Mouse (Mus musculus) heart, embryonic 16.5 days (tissue): Measurements from ENCODE around the gene Map3k7cl. TPM values are rescaled to one million over a fixed set of nuclear protein-coding genes. Genes with fewer than 3 reads are reported as not detected.
A peak's percentile ranks its signal among the peaks of the same experiment; 100 is the strongest.

ENCODE experiments used
- ATAC-seq: fragments of 200-750 bp; cut with Nextera tagmentation; replicated peaks from 2 replicates; pipeline ENCODE4 v1.8.0; 2017; ENCODE audit warnings: moderate number of reproducible peaks; ENCODE audit not compliant: insufficient read depth, low FRiP score; ENCODE audit errors: extremely low read depth
- H3K27ac ChIP-seq: fragments of 300-500 bp; sonication (generic); 2 replicates; pipeline ENCODE4 v1.5.1; 2014; ENCODE audit warnings: mild to moderate bottlenecking, low read length, control low read depth, moderate library complexity
- H3K27me3 ChIP-seq: fragments of 300-500 bp; sonication (generic); 2 replicates; pipeline ENCODE4 v1.6.1; 2014; ENCODE audit warnings: low read length, mixed read lengths; ENCODE audit not compliant: control insufficient read depth, insufficient read depth
- H3K36me3 ChIP-seq: fragments of 300-500 bp; sonication (generic); 2 replicates; pipeline ENCODE4 v1.6.1; 2014; ENCODE audit not compliant: control insufficient read depth, insufficient read depth
- H3K4me1 ChIP-seq: fragments of 300-500 bp; sonication (generic); 2 replicates; pipeline ENCODE4 v1.6.1; 2014; ENCODE audit warnings: low read length, mixed read lengths; ENCODE audit not compliant: control insufficient read depth, insufficient read depth
- H3K4me2 ChIP-seq: fragments of 300-500 bp; sonication (generic); 2 replicates; pipeline ENCODE4 v1.6.1; 2014; ENCODE audit warnings: low read depth, mild to moderate bottlenecking, control low read depth, low read length
- H3K4me3 ChIP-seq: fragments of 300-500 bp; sonication (generic); 2 replicates; pipeline ENCODE4 v1.5.1; 2014; ENCODE audit warnings: mild to moderate bottlenecking, control low read depth, low read length
- H3K9ac ChIP-seq: fragments of 300-500 bp; sonication (generic); 2 replicates; pipeline ENCODE4 v1.6.1; 2014; ENCODE audit warnings: low read length, control low read depth
- H3K9me3 ChIP-seq: fragments of 300-500 bp; sonication (generic); replicated peaks from 2 replicates; pipeline ENCODE4 v1.6.1; 2016; ENCODE audit warnings: low read length; ENCODE audit not compliant: control insufficient read depth
- WGBS: fragments of 180-500 bp; shearing (Covaris S2); extraction: QIAGEN DNeasy Blood & Tissue Kit; methylation state at CpG from one replicate; pipeline ENCODE4 v1.1.7; 2014; 5-methylcytosine and 5-hydroxymethylcytosine counted together
- polyA plus RNA-seq: library from polyadenylated mRNA; unstranded; fragments of >200 nt; fragmentation: Nextera tagmentation; extraction: Ambion mirVana; gene quantifications from 2 replicates; pipeline ENCODE4 v1.2.1, GENCODE M21; 2015

Gene Map3k7cl
- polyA plus RNA-seq, 1 experiment from 2014 or later = 0.30 TPM

DNA sequence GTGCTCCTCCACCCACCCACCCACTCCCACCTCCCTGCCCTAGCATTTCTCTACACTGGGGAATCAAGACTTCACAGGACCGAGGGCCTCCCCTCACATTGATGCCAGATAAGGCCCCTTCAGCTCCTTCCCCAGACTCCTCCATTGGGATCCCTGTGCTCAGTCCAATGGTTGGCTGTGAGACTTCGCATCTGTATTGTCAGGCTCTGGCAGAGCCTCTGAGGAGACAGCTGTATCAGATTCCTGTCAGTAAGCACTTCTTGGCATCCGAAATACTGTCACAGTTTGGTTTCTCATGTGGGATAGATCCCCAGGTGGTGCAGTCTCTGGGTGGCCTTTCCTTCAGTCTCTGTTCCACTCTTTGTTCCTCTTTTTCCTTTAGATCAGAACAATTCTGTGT lies 68.1 kb downstream of the Map3k7cl start:
- Histone ChIP-seq H3K4me1 (no peaks in the 10 kb centered on the region), H3K9me3 (peaks cover 15% of the 10 kb centered on the region), H3K27ac (no peak overlapping the region), H3K4me2 (no peak overlapping the region), H3K36me3 (no peaks in the 10 kb centered on the region), H3K27me3 (no peaks in the 10 kb centered on the region), H3K9ac (no peak overlapping the region), H3K4me3 (no peak overlapping the region)
- no peak for ATAC-seq
- WGBS = 73% methylated on average over 3 of the region's 3 CpGs

DNA sequence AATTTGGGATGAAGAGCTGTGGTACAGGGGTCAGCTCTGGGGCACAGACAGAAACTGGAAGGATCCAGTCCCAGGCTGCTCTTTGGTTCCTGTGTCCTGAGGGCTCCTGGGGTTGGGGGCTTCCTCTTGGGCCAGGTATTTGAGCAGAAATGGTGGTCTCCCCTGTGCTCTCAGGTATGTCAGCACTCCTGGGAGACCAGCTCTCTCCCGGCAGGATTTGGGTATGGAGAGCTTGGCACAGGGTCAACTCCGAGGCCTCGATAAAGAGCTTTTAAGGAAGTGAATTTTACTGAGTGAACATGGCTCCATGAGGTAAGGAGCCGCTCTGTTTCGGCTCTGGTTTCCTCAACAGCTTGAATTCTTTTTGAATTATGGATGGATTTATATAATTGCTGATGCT lies 70.8 kb downstream of the Map3k7cl start:
- no peak overlapping the region for H3K27ac ChIP-seq
- 84% methylated on average over 5 of the region's 5 CpGs for WGBS
- no peak overlapping the region for H3K9ac ChIP-seq
- peaks cover 22% of the 10 kb centered on the region for H3K9me3 ChIP-seq
- H3K27me3 ChIP-seq = no peaks in the 10 kb centered on the region
- no peaks in the 10 kb centered on the region for H3K36me3 ChIP-seq
- no peak overlapping the region for H3K4me2 ChIP-seq
- no peak for ATAC-seq
- H3K4me1 ChIP-seq = no peaks in the 10 kb centered on the region
- H3K4me3 ChIP-seq = no peak overlapping the region

DNA sequence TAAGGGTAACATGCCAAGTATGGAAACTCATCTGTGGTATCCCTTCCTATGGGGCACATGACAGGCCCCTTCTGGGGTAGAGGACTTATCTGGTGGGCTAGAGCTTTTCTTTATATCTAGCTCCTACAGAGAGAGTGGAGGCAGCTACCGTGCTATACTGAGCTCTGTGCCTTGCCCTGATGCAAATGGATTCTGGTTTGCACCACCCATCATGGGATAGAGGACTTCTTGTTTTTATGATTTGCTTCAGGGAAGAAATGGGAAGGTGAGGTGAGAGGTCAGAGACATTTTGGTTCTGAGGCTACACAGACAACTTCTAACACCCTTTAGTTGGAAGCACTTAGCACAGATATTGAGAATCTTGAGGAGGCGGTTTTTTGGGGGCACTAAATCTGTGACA lies 71.8 kb downstream of the Map3k7cl start:
- H3K4me3 ChIP-seq = no peak overlapping the region
- H3K4me2 ChIP-seq = no peak overlapping the region
- no peaks in the 10 kb centered on the region for H3K27me3 ChIP-seq
- no peaks in the 10 kb centered on the region for H3K4me1 ChIP-seq
- no peaks in the 10 kb centered on the region for H3K36me3 ChIP-seq
- no peak overlapping the region for H3K27ac ChIP-seq
- H3K9me3 ChIP-seq = peaks cover 20% of the 10 kb centered on the region
- no peak overlapping the region for H3K9ac ChIP-seq
- no peak for ATAC-seq
- WGBS = 78% methylated on average over 2 of the region's 2 CpGs

DNA sequence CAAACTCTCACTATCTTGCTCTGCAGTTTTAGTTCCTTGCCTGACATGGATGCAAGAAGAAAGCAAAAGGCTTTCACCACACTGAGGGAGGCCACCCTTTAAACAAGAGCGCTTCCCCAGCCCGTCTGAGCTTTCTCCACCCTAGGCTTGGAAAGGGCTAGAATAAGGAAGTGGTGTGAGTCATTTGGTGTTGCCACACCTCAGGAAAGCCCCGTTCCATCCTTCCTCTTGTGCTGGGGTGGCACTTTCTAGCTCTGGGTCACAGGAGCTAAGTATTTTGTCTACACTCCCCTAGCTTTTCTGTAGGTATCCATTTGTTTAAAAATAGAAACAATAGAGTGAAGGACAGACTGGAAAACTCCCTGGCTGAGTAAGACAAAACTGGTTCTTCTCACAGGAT lies 72.2 kb downstream of the Map3k7cl start:
- Histone ChIP-seq H3K27ac (no peak overlapping the region), H3K4me3 (no peak overlapping the region), H3K4me1 (no peaks in the 10 kb centered on the region), H3K27me3 (no peaks in the 10 kb centered on the region), H3K9ac (no peak overlapping the region), H3K36me3 (no peaks in the 10 kb centered on the region), H3K4me2 (no peak overlapping the region), H3K9me3 (peaks cover 20% of the 10 kb centered on the region)
- WGBS = 65% methylated on average over 3 of the region's 3 CpGs
- ATAC-seq = no peak

DNA sequence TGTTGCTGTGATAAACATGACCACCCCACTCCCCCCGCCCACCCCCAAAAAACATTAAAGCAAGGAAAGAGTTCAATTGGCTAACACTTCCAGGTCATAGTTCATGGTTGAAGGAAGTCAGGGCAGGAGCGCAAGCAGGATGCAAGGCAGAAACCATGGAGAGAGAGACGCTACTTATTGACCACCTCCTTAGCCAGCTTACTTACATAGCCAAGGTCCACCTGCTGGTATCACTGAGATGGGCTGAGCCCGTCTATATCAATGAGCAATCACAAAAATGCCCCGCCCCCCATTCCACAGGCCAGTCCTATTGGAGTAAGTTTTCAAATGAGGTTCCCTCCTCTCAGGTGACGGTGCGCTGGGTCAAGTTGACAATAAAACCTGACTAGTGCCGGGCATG lies 72.7 kb downstream of the Map3k7cl start:
- Histone ChIP-seq H3K27ac (no peak overlapping the region), H3K36me3 (no peaks in the 10 kb centered on the region)
- ATAC-seq = no peak

DNA sequence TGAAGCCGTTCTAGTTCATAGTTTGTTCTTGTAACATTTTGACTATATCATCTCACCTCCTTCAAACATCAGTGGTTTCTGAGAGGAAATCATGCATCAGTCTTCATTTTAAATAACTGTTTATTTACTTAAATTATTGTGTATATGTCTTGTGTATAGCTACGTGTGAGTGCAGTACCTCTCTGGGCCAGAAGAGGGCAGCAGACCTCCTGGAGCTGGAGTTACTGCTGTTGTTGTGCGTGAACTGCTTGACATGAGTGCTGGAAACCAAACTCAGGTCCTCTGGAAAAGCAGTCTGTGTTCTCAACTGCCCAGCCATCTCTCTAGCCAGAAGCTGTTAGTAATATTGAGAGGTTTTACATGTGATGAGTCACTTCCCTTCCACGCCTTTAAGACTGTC lies 73.6 kb downstream of the Map3k7cl start:
- WGBS = 95% methylated on average over 4 of the region's 4 CpGs
- ATAC-seq = no peak
- no peak overlapping the region for H3K4me3 ChIP-seq

More for the DNA sequence above, 72.7 kb downstream of the Map3k7cl start:
- H3K9ac ChIP-seq = no peak overlapping the region
- 91% methylated on average over 8 of the region's 8 CpGs for WGBS
- no peaks in the 10 kb centered on the region for H3K27me3 ChIP-seq
- no peaks in the 10 kb centered on the region for H3K4me1 ChIP-seq
- no peak overlapping the region for H3K4me2 ChIP-seq
- H3K4me3 ChIP-seq = no peak overlapping the region
- peaks cover 20% of the 10 kb centered on the region for H3K9me3 ChIP-seq

DNA sequence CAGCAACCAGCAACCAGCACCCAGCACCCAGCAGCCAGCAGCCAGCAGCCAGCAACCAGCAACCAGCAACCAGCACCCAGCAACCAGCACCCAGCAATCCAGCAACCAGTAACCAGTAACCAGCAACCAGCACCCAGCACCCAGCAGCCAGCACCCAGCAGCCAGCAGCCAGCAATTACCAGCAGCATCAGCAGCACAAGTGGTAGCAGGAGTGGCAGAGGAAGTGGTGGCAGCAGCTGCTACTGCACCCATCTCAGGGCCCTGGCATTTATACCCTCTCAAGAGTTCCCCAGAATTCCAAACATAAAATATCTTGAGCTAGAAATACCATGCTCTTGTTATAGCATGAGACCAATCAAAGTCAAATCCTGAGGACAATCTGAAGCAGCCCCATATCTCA lies 81.6 kb downstream of the Map3k7cl start:
- H3K4me3 ChIP-seq = no peak overlapping the region
- H3K4me1 ChIP-seq = no peaks in the 10 kb centered on the region
- H3K9ac ChIP-seq = no peak overlapping the region
- no peaks in the 10 kb centered on the region for H3K36me3 ChIP-seq
- ATAC-seq = no peak
- no peaks in the 10 kb centered on the region for H3K9me3 ChIP-seq
- no peaks in the 10 kb centered on the region for H3K27me3 ChIP-seq
- no peak overlapping the region for H3K27ac ChIP-seq
- H3K4me2 ChIP-seq = no peak overlapping the region

More for the DNA sequence above, 73.6 kb downstream of the Map3k7cl start:
- H3K4me1 ChIP-seq = no peaks in the 10 kb centered on the region
- H3K36me3 ChIP-seq = no peaks in the 10 kb centered on the region
- no peak overlapping the region for H3K27ac ChIP-seq
- H3K9ac ChIP-seq = no peak overlapping the region
- H3K9me3 ChIP-seq = peaks cover 18% of the 10 kb centered on the region
- no peak overlapping the region for H3K4me2 ChIP-seq
- H3K27me3 ChIP-seq = no peaks in the 10 kb centered on the region

DNA sequence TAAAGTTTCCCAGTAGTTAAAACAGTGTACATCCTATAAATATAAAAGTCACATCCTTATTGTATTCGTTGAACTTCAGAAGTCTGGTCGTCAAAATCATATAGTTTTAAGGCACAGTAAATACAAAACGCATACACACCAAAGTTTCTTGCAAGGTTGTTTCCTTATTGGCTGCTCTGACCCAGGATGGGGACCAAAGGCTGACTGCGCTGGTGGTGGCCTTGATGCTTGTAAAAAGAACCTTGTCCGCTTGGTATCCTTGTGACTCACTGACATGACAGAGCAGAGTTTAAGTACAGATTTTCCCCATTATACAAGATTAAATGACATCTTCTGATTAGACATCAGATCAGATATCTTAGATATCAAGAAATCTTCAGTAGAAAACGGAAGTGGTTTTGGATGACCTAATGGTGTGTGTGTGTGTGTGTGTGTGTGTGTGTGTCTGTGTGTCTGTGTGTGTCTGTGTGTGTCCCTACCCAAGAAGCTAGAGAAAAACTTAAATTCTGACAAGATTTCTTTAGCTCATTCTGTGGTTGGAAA lies 82.2 kb downstream of the Map3k7cl start:
- no peaks in the 10 kb centered on the region for H3K9me3 ChIP-seq
- no peaks in the 10 kb centered on the region for H3K27me3 ChIP-seq
- no peak overlapping the region for H3K27ac ChIP-seq
- no peaks in the 10 kb centered on the region for H3K36me3 ChIP-seq
- ATAC-seq = no peak
- H3K4me2 ChIP-seq = no peak overlapping the region
- H3K9ac ChIP-seq = no peak overlapping the region
- H3K4me3 ChIP-seq = no peak overlapping the region
- 76% methylated on average over 6 of the region's 6 CpGs for WGBS
- no peaks in the 10 kb centered on the region for H3K4me1 ChIP-seq

DNA sequence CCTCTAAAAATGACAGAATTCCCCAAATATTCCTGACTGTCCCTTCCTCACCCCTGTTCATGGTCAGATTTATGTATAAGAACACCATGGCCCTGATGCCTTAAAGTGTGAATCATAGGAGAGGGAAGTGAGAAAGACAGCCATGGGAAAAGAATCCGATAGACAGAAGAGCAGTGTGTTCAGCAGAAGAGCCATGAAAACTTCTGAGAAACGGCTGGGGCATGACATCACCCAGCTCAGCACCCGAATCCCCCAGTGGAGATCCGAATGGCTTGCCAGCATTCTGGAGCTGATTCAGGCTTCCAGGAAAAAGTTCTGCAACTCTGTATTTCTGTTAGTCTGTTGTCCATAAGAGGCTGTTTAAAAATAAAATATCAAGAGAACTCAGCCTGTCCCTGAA lies 82.7 kb downstream of the Map3k7cl start:
- no peak overlapping the region for H3K4me2 ChIP-seq
- no peaks in the 10 kb centered on the region for H3K4me1 ChIP-seq
- WGBS = 45% methylated on average over 4 of the region's 4 CpGs
- no peak overlapping the region for H3K4me3 ChIP-seq
- ATAC-seq = peak; percentile 55; the same call in 1 of the 2 replicates
- H3K27me3 ChIP-seq = no peaks in the 10 kb centered on the region
- no peaks in the 10 kb centered on the region for H3K36me3 ChIP-seq
- H3K9ac ChIP-seq = no peak overlapping the region
- no peaks in the 10 kb centered on the region for H3K9me3 ChIP-seq
- no peak overlapping the region; the same call in 1 of the 2 replicates for H3K27ac ChIP-seq
